Mouse (Mus musculus): ENCODE measurements around the gene Tagln2.
A peak's percentile ranks its signal among the peaks of the same experiment; 100 is the strongest.

GRCm38 (mm10) chr1:172528701-172529100 lies 28.9 kb downstream of the Tagln2 start:
- TF ChIP-seq CTCF (IDR thresholded peaks at IDR 0.05; ENCODE audit: low read depth) (peak; percentile 99), EP300 (IDR thresholded peaks at IDR 0.05; ENCODE audit: low read depth) (no peak)
